Mouse (Mus musculus) urinary bladder, postnatal 14 days (tissue): ENCODE results near the gene Tmem63a.
"Not testable (repeated sequence)": the region's sequence is repeated elsewhere in the genome, so short reads cannot be mapped to it uniquely, and the experiment has no call there.

Source experiments
- DNase-seq: peaks from one replicate; pipeline ENCODE4 v3.0.0; 2021; ENCODE audit warnings: low spot score

Gene Tmem63a

GRCm38 (mm10) chr1:180958797-180959196, 16.7 kb downstream of the Tmem63a start:
- DNase-seq = no peak

GRCm38 (mm10) chr1:180965786-180966185, 23.6 kb downstream of the Tmem63a start:
- no peak for DNase-seq

- DNase-seq = peak; percentile 50
These were observed 24.4 kb downstream of the Tmem63a start for GRCm38 (mm10) chr1:180966542-180966941.

- DNase-seq = no peak
These were observed 25.1 kb downstream of the Tmem63a start for GRCm38 (mm10) chr1:180967261-180967660.

- DNase-seq = no peak
These were observed 30.8 kb downstream of the Tmem63a start for GRCm38 (mm10) chr1:180972941-180973340.

GRCm38 (mm10) chr1:180974126-180974746, 32.1 kb downstream of the Tmem63a start:
- no peak for DNase-seq

GRCm38 (mm10) chr1:180976110-180976679, 34.1 kb downstream of the Tmem63a start:
- peak; percentile 52 for DNase-seq

GRCm38 (mm10) chr1:180979484-180980251, 37.5 kb downstream of the Tmem63a start:
- DNase-seq = no peak

- no peak for DNase-seq
These were observed 38.3 kb downstream of the Tmem63a start for GRCm38 (mm10) chr1:180980464-180980863.

GRCm38 (mm10) chr1:180981298-180982046, 39.3 kb downstream of the Tmem63a start:
- DNase-seq = not testable (repeated sequence)

- no peak for DNase-seq
These were observed 44.6 kb downstream of the Tmem63a start for GRCm38 (mm10) chr1:180986701-180987100.

GRCm38 (mm10) chr1:180987759-180988158, 45.6 kb downstream of the Tmem63a start:
- DNase-seq = peak; percentile 80

- no peak for DNase-seq
These were observed 48.5 kb downstream of the Tmem63a start for GRCm38 (mm10) chr1:180990671-180991070.

- peak; percentile 55 for DNase-seq
These were observed 50.0 kb downstream of the Tmem63a start for GRCm38 (mm10) chr1:180992142-180992541.

- DNase-seq = no peak
These were observed 58.5 kb downstream of the Tmem63a start for GRCm38 (mm10) chr1:181000501-181001092.

GRCm38 (mm10) chr1:181001217-181001616, 59.1 kb downstream of the Tmem63a start:
- DNase-seq = no peak

GRCm38 (mm10) chr1:181001621-181002020, 59.5 kb downstream of the Tmem63a start:
- no peak for DNase-seq

GRCm38 (mm10) chr1:181003790-181004189, 61.6 kb downstream of the Tmem63a start:
- no peak for DNase-seq

GRCm38 (mm10) chr1:181005331-181005730, 63.2 kb downstream of the Tmem63a start:
- no peak for DNase-seq

- DNase-seq = no peak
These were observed 65.7 kb downstream of the Tmem63a start for GRCm38 (mm10) chr1:181007831-181008230.

GRCm38 (mm10) chr1:181008266-181008665, 66.1 kb downstream of the Tmem63a start:
- DNase-seq = peak; percentile 70

GRCm38 (mm10) chr1:181009011-181009590, 67.0 kb downstream of the Tmem63a start:
- DNase-seq = no peak
